Mouse (Mus musculus) megakaryocyte, embryonic 14.5 days (primary cell): ENCODE results near the gene Csrp1. TPM values are rescaled to one million over a fixed set of nuclear protein-coding genes. Genes with fewer than 3 reads are reported as not detected.

Experiments
- H3K27me3 ChIP-seq: replicated peaks from 2 replicates; pipeline ENCODE3; 2012; ENCODE audit warnings: inconsistent platforms
- H3K36me3 ChIP-seq: replicated peaks from 2 replicates; pipeline ENCODE3; 2012; ENCODE audit warnings: low read length, inconsistent platforms, mixed read lengths
- H3K4me1 ChIP-seq: 2 replicates; pipeline ENCODE4 v1.6.1; 2012; ENCODE audit warnings: inconsistent platforms
- H3K4me3 ChIP-seq: replicated peaks from 2 replicates; pipeline ENCODE3; 2012; ENCODE audit warnings: moderate library complexity, mild to moderate bottlenecking, inconsistent platforms
- H3K9me3 ChIP-seq: 2 replicates; pipeline ENCODE4 v1.6.1; 2012; ENCODE audit warnings: inconsistent platforms
- FLI1 ChIP-seq: IDR thresholded peaks from 2 replicates; pipeline ENCODE4 v1.6.1; 2012; ENCODE audit warnings: low read length, inconsistent platforms, mixed read lengths
- GATA1 ChIP-seq: IDR thresholded peaks from 3 replicates; pipeline ENCODE4 v1.6.1; 2012; ENCODE audit warnings: mixed read lengths, low read length, inconsistent platforms, borderline replicate concordance
- polyA plus RNA-seq: library from polyadenylated mRNA; stranded (reverse); fragments of >175 nt; gene quantifications from 2 replicates; pipeline ENCODE4 v1.2.3, GENCODE M21; 2012; ENCODE audit warnings: low replicate concordance; ENCODE audit not compliant: insufficient read depth

The Csrp1 gene
- polyA plus RNA-seq, 1 experiment: 121 TPM

DNA sequence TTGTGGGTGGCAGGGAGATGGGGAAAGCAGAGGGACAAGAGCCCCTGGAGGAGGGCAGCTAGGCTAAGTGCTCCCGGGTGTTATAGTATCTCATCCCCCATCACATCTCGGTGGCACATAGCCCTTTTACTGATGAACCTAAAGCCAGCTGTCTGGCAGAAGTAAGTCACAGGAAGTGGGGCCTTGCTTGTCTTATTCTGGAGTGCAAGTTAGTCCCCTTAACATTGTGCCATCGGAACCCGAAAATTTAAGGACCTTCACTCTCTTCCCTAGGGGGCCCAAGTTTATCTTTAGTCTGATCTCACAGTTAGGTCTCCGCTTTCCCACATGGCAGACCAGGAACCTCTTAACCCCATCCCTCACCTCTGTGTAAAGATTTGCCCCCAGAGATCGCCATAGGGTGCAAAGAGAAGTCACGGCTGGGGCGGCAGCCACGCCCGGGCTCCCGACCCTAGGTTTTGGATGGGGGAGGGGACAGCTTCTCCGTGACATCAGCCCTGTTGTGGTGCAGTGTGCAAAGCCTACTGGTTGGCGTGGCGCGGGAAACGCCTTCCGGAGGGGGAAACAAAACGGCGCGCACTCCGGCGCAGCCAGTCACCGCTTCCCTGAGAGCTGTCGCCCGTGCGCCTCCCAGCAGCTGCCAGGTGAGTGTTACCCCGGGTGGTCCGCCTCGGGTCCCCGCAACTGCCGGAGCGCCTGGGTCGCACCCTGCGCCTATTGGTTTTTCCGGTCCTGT, 8.9 kb downstream of the Csrp1 start:
- Histone ChIP-seq H3K4me1 (peaks cover 82% of the 10 kb centered on the region), H3K4me3 (peak overlapping the region; percentile 96), H3K9me3 (no peaks in the 10 kb centered on the region), H3K27me3 (no peaks in the 10 kb centered on the region), H3K36me3 (peaks cover 27% of the 10 kb centered on the region)
- TF ChIP-seq GATA1 (no peak), FLI1 (no peak; the same call in 1 of the 2 replicates)

- no peaks in the 10 kb centered on the region for H3K9me3 ChIP-seq
- no peaks in the 10 kb centered on the region for H3K27me3 ChIP-seq
- H3K4me1 ChIP-seq: peaks cover 82% of the 10 kb centered on the region
- peaks cover 33% of the 10 kb centered on the region for H3K36me3 ChIP-seq
- TF ChIP-seq FLI1 (no peak), GATA1 (no peak)
- peak overlapping the region; percentile 96 for H3K4me3 ChIP-seq
Measured at GRCm38 (mm10) chr1:135729367-135729713, 9.5 kb downstream of the Csrp1 start.

- Histone ChIP-seq H3K4me1 (peaks cover 83% of the 10 kb centered on the region), H3K36me3 (peaks cover 36% of the 10 kb centered on the region), H3K27me3 (no peaks in the 10 kb centered on the region), H3K4me3 (peak overlapping the region; percentile 96), H3K9me3 (no peaks in the 10 kb centered on the region)
- no peak for TF ChIP-seq FLI1
- TF ChIP-seq GATA1: no peak
Measured at GRCm38 (mm10) chr1:135729821-135730220, 10.0 kb downstream of the Csrp1 start.

DNA sequence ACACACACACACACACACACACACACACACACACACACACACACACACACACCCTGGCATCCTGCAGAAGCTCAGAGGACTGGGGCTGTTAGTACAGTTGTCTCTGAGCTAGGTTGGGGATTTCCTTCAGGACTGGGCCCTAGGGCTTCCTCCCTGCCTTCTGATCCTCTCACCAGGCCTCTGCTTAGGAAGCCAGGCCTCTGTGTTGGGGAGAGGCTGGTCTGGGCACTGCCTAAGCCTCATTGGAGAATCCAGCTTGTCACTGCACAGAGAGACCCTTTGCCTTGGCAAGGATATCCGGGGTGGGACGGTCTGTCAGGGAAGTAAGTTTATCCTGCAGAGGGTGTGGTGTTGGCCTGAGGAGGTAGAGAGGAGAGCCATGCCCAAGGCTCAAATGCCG, 10.4 kb downstream of the Csrp1 start:
- Histone ChIP-seq H3K27me3 (no peaks in the 10 kb centered on the region), H3K4me3 (peak overlapping the region; percentile 96), H3K9me3 (no peaks in the 10 kb centered on the region), H3K4me1 (peaks cover 86% of the 10 kb centered on the region), H3K36me3 (peaks cover 41% of the 10 kb centered on the region)
- no peak for TF ChIP-seq GATA1
- TF ChIP-seq FLI1: no peak

GRCm38 (mm10) chr1:135731393-135731792, 11.5 kb downstream of the Csrp1 start:
- peaks cover 52% of the 10 kb centered on the region for H3K36me3 ChIP-seq
- peak overlapping the region; percentile 50 for H3K4me3 ChIP-seq
- TF ChIP-seq FLI1 (no peak), GATA1 (no peak)
- peaks cover 91% of the 10 kb centered on the region for H3K4me1 ChIP-seq
- no peaks in the 10 kb centered on the region for H3K27me3 ChIP-seq
- no peaks in the 10 kb centered on the region for H3K9me3 ChIP-seq

GRCm38 (mm10) chr1:135731897-135732684, 12.2 kb downstream of the Csrp1 start:
- Histone ChIP-seq H3K9me3 (peaks cover 2% of the 10 kb centered on the region; the same call in 1 of the 2 replicates), H3K4me3 (no peak overlapping the region), H3K27me3 (no peaks in the 10 kb centered on the region), H3K36me3 (peaks cover 59% of the 10 kb centered on the region), H3K4me1 (peaks cover 94% of the 10 kb centered on the region)
- no peak for TF ChIP-seq GATA1
- TF ChIP-seq FLI1: no peak

DNA sequence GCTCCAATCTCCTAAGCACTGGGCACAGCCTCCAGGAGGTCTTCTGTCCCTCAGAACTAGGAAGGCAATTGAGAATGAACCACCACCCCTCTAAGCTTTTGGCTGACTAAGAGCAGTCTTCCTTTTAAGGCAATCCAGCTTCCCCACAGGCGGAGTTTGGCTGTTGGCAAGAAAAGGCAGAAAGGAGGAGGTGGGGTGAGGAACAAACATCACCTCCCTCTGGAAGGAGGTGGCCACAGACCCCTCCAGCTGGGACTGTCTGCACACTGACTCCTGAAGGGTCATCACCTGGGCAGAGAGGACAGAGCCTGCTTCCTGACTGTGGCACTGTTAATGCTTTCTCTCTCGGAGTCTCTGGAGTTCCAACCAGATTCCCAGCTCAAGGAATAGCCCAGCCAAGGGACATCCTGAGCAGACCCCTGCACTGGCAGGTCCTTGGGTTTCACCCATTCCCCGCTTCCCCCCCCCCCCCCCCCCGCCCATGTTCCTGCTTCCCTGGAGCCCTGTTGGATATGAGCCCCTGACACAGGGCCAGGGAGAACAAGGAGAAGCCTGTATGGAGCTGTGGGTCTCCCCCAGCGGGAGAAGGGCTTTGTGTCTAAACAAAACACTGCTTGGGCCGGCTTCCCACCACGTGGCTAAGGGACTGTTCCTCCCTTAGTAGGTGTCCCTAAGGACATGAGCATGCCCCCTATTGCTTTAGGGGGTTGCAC, 14.5 kb downstream of the Csrp1 start:
- H3K36me3 ChIP-seq: peaks cover 77% of the 10 kb centered on the region
- H3K9me3 ChIP-seq: peaks cover 2% of the 10 kb centered on the region; the same call in 1 of the 2 replicates
- peak overlapping the region; percentile 76 for H3K4me3 ChIP-seq
- H3K4me1 ChIP-seq: peaks cover 92% of the 10 kb centered on the region
- no peaks in the 10 kb centered on the region for H3K27me3 ChIP-seq
- TF ChIP-seq FLI1 (no peak), GATA1 (no peak)

- TF ChIP-seq GATA1 (no peak), FLI1 (no peak)
- H3K4me1 ChIP-seq: peaks cover 82% of the 10 kb centered on the region
- no peak overlapping the region for H3K4me3 ChIP-seq
- H3K9me3 ChIP-seq: peaks cover 2% of the 10 kb centered on the region; the same call in 1 of the 2 replicates
- peaks cover 84% of the 10 kb centered on the region for H3K36me3 ChIP-seq
- H3K27me3 ChIP-seq: no peaks in the 10 kb centered on the region
Measured at GRCm38 (mm10) chr1:135735460-135735859, 15.6 kb downstream of the Csrp1 start.

DNA sequence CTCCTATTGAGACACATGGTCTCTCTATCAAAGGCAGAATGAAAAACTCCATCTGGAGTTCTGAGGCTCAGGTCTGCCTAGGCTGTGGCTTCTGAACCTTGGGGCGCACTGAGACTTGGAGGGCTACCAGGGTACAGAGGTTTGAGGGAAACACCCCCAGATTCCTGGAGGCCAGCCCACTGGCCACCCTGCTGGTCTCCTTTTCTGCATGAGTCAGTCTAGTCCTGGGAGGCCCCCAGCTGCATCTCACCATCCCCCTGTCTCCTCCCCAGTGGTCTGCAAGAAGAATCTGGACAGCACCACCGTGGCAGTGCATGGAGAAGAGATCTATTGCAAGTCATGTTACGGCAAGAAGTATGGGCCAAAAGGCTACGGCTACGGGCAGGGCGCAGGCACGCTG, 25.1 kb downstream of the Csrp1 start:
- H3K36me3 ChIP-seq: peaks cover 87% of the 10 kb centered on the region
- no peak overlapping the region for H3K4me3 ChIP-seq
- H3K4me1 ChIP-seq: peaks cover 52% of the 10 kb centered on the region
- no peaks in the 10 kb centered on the region for H3K9me3 ChIP-seq
- no peak for TF ChIP-seq GATA1
- no peak for TF ChIP-seq FLI1
- H3K27me3 ChIP-seq: no peaks in the 10 kb centered on the region

- Histone ChIP-seq H3K4me3 (no peak overlapping the region), H3K36me3 (peaks cover 91% of the 10 kb centered on the region), H3K9me3 (no peaks in the 10 kb centered on the region), H3K4me1 (peaks cover 57% of the 10 kb centered on the region), H3K27me3 (no peaks in the 10 kb centered on the region)
- TF ChIP-seq GATA1: no peak
- TF ChIP-seq FLI1: no peak
Measured at GRCm38 (mm10) chr1:135746248-135746647, 26.4 kb downstream of the Csrp1 start.
